Mouse (Mus musculus): ENCODE measurements around the gene Mars.

Gene Mars

GRCm38 (mm10) chr10:127255625-127256345 lies 55.8 kb downstream of the Mars start:
- peak; percentile 72 for DNase-seq

- no peak for DNase-seq
Measured at GRCm38 (mm10) chr10:127250810-127251209, 60.8 kb downstream of the Mars start.
